Mouse (Mus musculus): ENCODE measurements around the gene Atad2b.

DNA sequence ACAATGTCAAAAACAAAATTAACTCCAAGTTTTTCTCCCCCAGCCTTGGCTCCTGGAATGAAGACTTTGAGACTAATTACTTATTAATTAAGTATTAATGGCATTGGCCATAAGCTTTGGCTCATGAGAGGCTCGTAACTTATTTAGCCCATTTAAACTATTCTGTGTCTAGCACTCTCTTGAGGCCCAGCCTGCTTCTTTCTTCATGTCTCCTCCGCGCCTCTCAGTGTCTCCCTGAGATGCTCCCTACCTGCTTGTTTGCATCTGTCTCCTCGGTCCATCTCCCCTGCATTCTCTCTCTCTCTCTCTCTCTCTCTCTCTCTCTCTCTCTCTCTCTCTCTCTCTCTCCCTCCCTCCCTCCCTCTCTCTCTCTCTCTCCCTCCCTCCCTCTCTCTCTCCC, 164.3 kb downstream of the Atad2b start:
- TF ChIP-seq CTCF (IDR thresholded peaks at IDR 0.05; ENCODE audit: low read depth) (no peak), EP300 (IDR thresholded peaks at IDR 0.05; ENCODE audit: low read depth) (no peak)
